Mouse (Mus musculus) duodenum, adult 2 months (tissue): Measurements from ENCODE around the gene Olfr815. TPM values are rescaled to one million over a fixed set of nuclear protein-coding genes. Genes with fewer than 3 reads are reported as not detected.

Experiments
- polyA plus RNA-seq: library from polyadenylated mRNA; depleted of rRNA; stranded (reverse); fragments of >200 nt; gene quantifications from 2 replicates; pipeline ENCODE4 v1.2.3, GENCODE M21; 2012; ENCODE audit warnings: low replicate concordance; rRNA removed

Gene Olfr815
- not detected in 2 replicates for polyA plus RNA-seq

DNA sequence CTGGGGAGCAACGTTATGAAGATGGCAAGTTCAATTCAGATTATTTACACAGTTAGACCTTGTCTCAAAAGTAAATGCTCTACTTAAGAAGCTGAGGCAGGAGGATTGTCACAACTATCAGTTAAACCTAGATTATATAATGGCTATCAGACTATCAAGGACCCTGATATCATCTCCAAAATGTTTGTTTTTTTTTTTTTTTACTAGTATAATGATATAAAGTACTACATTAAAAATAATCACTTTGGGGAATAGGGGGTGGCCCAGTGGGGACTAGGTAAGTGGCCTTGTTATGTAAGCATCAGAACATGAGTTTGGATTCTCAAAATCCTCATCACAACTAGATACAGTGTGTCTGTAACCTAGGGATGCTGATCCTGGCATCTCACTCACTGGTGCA is at the start of gene Olfr815:
Gene Olfr815 (minus strand): TSS at position 101 of the 400 bp plus-strand sequence.

DNA sequence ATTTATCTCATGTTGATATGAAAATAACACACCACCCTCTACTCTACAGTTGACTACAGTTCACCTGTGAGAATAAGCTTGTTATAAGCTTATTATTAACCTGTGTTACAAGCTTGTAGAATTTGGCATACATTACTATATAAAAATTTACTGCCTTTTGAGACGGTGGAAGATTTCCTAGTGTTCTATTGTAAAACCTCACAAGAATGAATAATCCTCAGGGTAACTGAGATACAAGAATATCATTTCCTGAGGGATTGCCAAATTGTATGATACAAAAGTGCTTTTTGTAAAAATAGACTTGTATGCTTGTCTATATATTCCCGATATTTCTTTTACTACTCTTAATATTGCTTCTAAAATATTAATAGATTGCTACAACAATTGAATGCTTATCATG is 43.3 kb upstream of the Olfr815 start, which contains the start of gene Olfr818:
Gene Olfr818 (minus strand): TSS at position 101 of the 400 bp plus-strand sequence.

DNA sequence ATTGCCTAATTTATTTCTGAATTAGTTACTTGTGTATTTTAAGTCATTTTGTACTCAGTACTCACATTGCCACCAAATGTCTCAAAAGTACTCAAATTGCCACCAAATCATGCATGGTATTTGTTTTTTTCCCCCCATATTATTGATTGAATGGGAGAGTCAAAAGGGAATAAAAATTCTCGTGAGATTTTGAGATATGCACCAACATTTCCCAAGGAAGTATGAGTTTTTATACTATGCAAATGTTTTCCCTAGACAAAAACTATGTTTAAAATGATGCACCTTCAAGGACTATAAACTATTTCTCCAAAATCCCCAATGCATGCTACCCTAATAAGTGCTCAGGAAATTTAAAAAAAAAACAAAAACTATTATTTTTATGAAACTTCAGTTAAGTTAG is 9.8 kb upstream of the Olfr815 start, which contains the start of gene Olfr816:
Gene Olfr816 (minus strand): TSS at position 101 of the 400 bp plus-strand sequence.

DNA sequence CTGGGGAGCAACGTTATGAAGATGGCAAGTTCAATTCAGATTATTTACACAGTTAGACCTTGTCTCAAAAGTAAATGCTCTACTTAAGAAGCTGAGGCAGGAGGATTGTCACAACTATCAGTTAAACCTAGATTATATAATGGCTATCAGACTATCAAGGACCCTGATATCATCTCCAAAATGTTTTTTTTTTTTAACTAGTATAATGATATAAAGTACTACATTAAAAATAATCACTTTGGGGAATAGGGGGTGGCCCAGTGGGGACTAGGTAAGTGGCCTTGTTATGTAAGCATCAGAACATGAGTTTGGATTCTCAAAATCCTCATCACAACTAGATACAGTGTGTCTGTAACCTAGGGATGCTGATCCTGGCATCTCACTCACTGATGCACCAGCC is 25.9 kb downstream of the Olfr815 start, which contains the start of gene Olfr814:
Gene Olfr814 (minus strand): TSS at position 101 of the 400 bp plus-strand sequence.

DNA sequence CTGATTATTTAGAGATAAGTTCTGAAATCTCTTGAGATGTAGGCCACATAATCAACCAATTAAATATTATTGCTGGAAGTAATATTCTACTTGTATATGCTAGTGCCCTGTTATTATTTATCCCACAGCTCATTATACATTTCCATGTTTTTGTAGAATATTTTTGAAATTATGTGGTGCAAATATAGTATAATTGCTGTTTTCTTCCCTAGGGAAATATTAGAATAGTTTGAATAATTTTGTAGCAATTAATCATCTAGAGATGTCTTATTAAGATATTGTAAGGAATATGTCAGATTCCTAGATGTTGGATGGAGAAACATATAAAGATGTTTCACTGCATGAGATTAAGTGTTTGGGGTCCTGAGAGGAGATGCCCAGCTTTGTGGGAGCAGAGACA is 50.6 kb downstream of the Olfr815 start, which contains the start of gene Olfr813:
Gene Olfr813 (plus strand): TSS at position 301 of the 400 bp plus-strand sequence.

Other genes with a start within 250 kb of the Olfr815 start
- gene Olfr800, start 248.2 kb downstream of the Olfr815 start, polyA plus RNA-seq = not detected in 2 replicates
- not detected in 2 replicates for gene Olfr801, start 232.0 kb downstream of the Olfr815 start, polyA plus RNA-seq
- gene Olfr802, start 217.7 kb downstream of the Olfr815 start, polyA plus RNA-seq = not detected in 2 replicates
- not detected in 2 replicates for gene Olfr803, start 211.6 kb downstream of the Olfr815 start, polyA plus RNA-seq
- not detected in 2 replicates for gene Olfr804, start 202.7 kb downstream of the Olfr815 start, polyA plus RNA-seq
- not detected in 2 replicates for gene Olfr805, start 176.5 kb downstream of the Olfr815 start, polyA plus RNA-seq
- gene Olfr806, start 163.9 kb downstream of the Olfr815 start, polyA plus RNA-seq = not detected in 2 replicates
- not detected in 2 replicates for gene Olfr807, start 148.1 kb downstream of the Olfr815 start, polyA plus RNA-seq
- gene Olfr808, start 140.4 kb downstream of the Olfr815 start, polyA plus RNA-seq = not detected in 2 replicates
- gene Olfr809, start 131.2 kb downstream of the Olfr815 start, polyA plus RNA-seq = not detected in 2 replicates
- gene Olfr810, start 111.0 kb downstream of the Olfr815 start, polyA plus RNA-seq = not detected in 2 replicates
- not detected in 2 replicates for gene Olfr811, start 101.5 kb downstream of the Olfr815 start, polyA plus RNA-seq
- gene Olfr812, start 59.8 kb downstream of the Olfr815 start, polyA plus RNA-seq = not detected in 2 replicates
- gene Olfr813, start 50.5 kb downstream of the Olfr815 start, polyA plus RNA-seq = not detected in 2 replicates
- gene Olfr814, start 26.0 kb downstream of the Olfr815 start, polyA plus RNA-seq = not detected in 2 replicates
- not detected in 2 replicates for gene Olfr816, start 9.7 kb upstream of the Olfr815 start, polyA plus RNA-seq
- gene Olfr818, start 43.2 kb upstream of the Olfr815 start, polyA plus RNA-seq = not detected in 2 replicates
- gene Olfr819, start 61.4 kb upstream of the Olfr815 start, polyA plus RNA-seq = not detected in 2 replicates
- gene Olfr247, start 70.3 kb upstream of the Olfr815 start, polyA plus RNA-seq = not detected in 2 replicates
- not detected in 2 replicates for gene Gm10310, start 79.2 kb upstream of the Olfr815 start, polyA plus RNA-seq
- gene Olfr820, start 106.8 kb upstream of the Olfr815 start, polyA plus RNA-seq = not detected in 2 replicates
- not detected in 2 replicates for gene Olfr821, start 124.5 kb upstream of the Olfr815 start, polyA plus RNA-seq
- gene Olfr822, start 165.3 kb upstream of the Olfr815 start, polyA plus RNA-seq = not detected in 2 replicates
- not detected in 2 replicates for gene Olfr823, start 209.5 kb upstream of the Olfr815 start, polyA plus RNA-seq
- not detected in 2 replicates for gene Olfr824, start 224.1 kb upstream of the Olfr815 start, polyA plus RNA-seq